Mouse (Mus musculus) heart, postnatal 0 days (tissue): Measurements from ENCODE around the gene Gm45713. TPM values are rescaled to one million over a fixed set of nuclear protein-coding genes. Genes with fewer than 3 reads are reported as not detected.

Source experiments
- ATAC-seq: fragments of 200-750 bp; cut with Nextera tagmentation; 2 replicates; pipeline ENCODE4 v1.8.0; 2017; ENCODE audit warnings: low read depth, moderate number of reproducible peaks, moderate library complexity; ENCODE audit not compliant: insufficient read depth
- DNase-seq: peaks from one replicate; pipeline ENCODE4 v3.0.0-alpha.2; 2016; ENCODE audit warnings: low spot score
- H3K27ac ChIP-seq: fragments of 300-500 bp; sonication (generic); 2 replicates; pipeline ENCODE4 v1.5.1; 2014; ENCODE audit warnings: low read depth, mild to moderate bottlenecking
- H3K27me3 ChIP-seq: fragments of 300-500 bp; sonication (generic); 2 replicates; pipeline ENCODE4 v1.6.1; 2014; ENCODE audit warnings: low read length, mixed read lengths; ENCODE audit not compliant: control insufficient read depth, insufficient read depth
- H3K36me3 ChIP-seq: fragments of 300-500 bp; sonication (generic); replicated peaks from 2 replicates; pipeline ENCODE4 v1.6.1; 2014; ENCODE audit warnings: low read length, mixed read lengths; ENCODE audit not compliant: control insufficient read depth, insufficient read depth
- H3K4me1 ChIP-seq: fragments of 300-500 bp; sonication (generic); 2 replicates; pipeline ENCODE4 v1.6.1; 2014; ENCODE audit warnings: antibody characterized with exemption; ENCODE audit not compliant: control insufficient read depth, insufficient read depth
- H3K4me2 ChIP-seq: fragments of 300-500 bp; sonication (generic); 2 replicates; pipeline ENCODE4 v1.6.1; 2014; ENCODE audit warnings: low read depth, mild to moderate bottlenecking, low read length, moderate library complexity
- H3K4me3 ChIP-seq: fragments of 300-500 bp; sonication (generic); 2 replicates; pipeline ENCODE4 v1.5.1; 2014; ENCODE audit warnings: low read depth, low read length
- H3K9ac ChIP-seq: fragments of 300-500 bp; sonication (generic); replicated peaks from 2 replicates; pipeline ENCODE4 v1.6.1; 2014; ENCODE audit warnings: low read depth, low read length, mixed read lengths
- H3K9me3 ChIP-seq: fragments of 300-500 bp; sonication (generic); replicated peaks from 2 replicates; pipeline ENCODE4 v1.6.1; 2016; ENCODE audit warnings: low read length; ENCODE audit not compliant: control insufficient read depth
- CTCF ChIP-seq: IDR thresholded peaks from 2 replicates; pipeline ENCODE4 v1.5.1; 2016; ENCODE audit warnings: antibody characterized with exemption, control low read depth, low read depth
- EP300 ChIP-seq: IDR thresholded peaks from 2 replicates; pipeline ENCODE4 v1.6.1; 2016; ENCODE audit warnings: antibody characterized with exemption, low read depth
- WGBS: fragments of 180-500 bp; shearing (Covaris S2); extraction: QIAGEN DNeasy Blood & Tissue Kit; methylation state at CpG from one replicate; pipeline ENCODE4 v1.1.7; 2014; 5-methylcytosine and 5-hydroxymethylcytosine counted together
- polyA plus RNA-seq: library from polyadenylated mRNA; unstranded; fragments of >200 nt; fragmentation: Nextera tagmentation; extraction: Ambion mirVana; gene quantifications from 2 replicates; pipeline ENCODE4 v1.2.1, GENCODE M21; 2015
- total RNA-seq: library from RNA; depleted of rRNA; stranded (reverse); fragments of >200 nt; gene quantifications from 2 replicates; pipeline ENCODE4 v1.2.3, GENCODE M21; 2014; ENCODE audit warnings: low replicate concordance

Gene Gm45713
- total and polyA plus RNA-seq, 2 experiments from 2014 or later: 0.19 to 0.78 TPM

- no peaks in the 10 kb centered on the region for H3K9me3 ChIP-seq
- no peaks in the 10 kb centered on the region for H3K27me3 ChIP-seq
- H3K9ac ChIP-seq: no peak overlapping the region
- WGBS: 79% methylated on average over 13 of the region's 13 CpGs
- no peak overlapping the region for H3K4me3 ChIP-seq
- H3K4me1 ChIP-seq: no peaks in the 10 kb centered on the region; the same call in 1 of the 2 replicates
- DNase-seq (no peak), ATAC-seq (no peak)
- H3K36me3 ChIP-seq: peaks cover 22% of the 10 kb centered on the region
- no peak for TF ChIP-seq EP300
- no peak for TF ChIP-seq CTCF
- H3K27ac ChIP-seq: no peak overlapping the region
- H3K4me2 ChIP-seq: no peak overlapping the region
These were observed 8.5 kb upstream of the Gm45713 start for GRCm38 (mm10) chr7:45144368-45145174.

DNA sequence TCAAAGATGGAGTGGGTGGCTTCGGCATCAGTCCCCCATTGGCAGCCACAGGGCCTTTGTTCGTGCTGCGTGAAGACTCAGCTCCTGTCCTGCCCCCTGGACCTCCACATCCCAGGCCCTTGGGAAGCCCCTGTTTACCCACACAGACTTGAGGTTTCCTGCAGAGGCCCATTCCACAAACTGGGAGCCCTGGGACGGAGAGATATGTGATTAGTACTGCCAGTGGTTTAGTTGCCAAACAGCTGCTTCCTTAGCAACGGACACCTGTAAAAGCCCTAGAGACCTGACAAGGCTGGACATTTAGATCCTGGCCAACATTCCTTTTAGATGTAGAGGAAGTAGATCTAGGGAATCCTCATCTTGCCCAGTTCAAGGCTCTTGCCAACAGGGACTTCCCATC, 5.9 kb upstream of the Gm45713 start:
- TF ChIP-seq EP300: no peak
- no peak for TF ChIP-seq CTCF
- WGBS: 84% methylated on average over 5 of the region's 5 CpGs
- Histone ChIP-seq H3K36me3 (peaks cover 22% of the 10 kb centered on the region), H3K9me3 (no peaks in the 10 kb centered on the region), H3K9ac (no peak overlapping the region), H3K4me3 (no peak overlapping the region), H3K27me3 (no peaks in the 10 kb centered on the region), H3K27ac (no peak overlapping the region), H3K4me2 (no peak overlapping the region), H3K4me1 (no peaks in the 10 kb centered on the region; the same call in 1 of the 2 replicates)
- no peak for ATAC-seq
- no peak for DNase-seq

DNA sequence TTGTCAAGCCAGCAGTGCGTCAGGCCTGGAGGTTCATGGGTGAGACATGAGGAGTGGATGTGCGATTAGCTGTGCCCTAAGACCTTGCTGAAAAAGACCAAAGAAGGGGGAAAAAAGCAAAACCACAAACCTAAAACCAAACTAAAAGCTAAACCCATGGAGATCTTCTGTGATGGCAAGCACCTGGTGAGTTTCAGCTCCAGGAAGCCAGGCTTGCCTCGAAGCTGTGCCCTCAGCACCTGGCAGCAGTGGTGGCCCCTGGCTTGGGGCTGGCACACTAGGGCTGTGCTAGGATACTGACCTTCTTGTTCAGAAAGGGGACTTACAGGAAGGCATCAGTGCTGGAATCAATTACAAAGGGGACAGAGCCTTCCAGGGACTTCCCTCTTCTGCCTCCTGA, 5.3 kb upstream of the Gm45713 start:
- no peaks in the 10 kb centered on the region for H3K27me3 ChIP-seq
- no peak overlapping the region for H3K27ac ChIP-seq
- H3K9ac ChIP-seq: no peak overlapping the region
- no peak for DNase-seq
- no peak overlapping the region for H3K4me2 ChIP-seq
- WGBS: 88% methylated on average over 3 of the region's 3 CpGs
- H3K4me1 ChIP-seq: no peaks in the 10 kb centered on the region; the same call in 1 of the 2 replicates
- TF ChIP-seq EP300 (no peak), CTCF (no peak)
- peaks cover 22% of the 10 kb centered on the region for H3K36me3 ChIP-seq
- no peak for ATAC-seq
- no peaks in the 10 kb centered on the region for H3K9me3 ChIP-seq
- H3K4me3 ChIP-seq: no peak overlapping the region

DNA sequence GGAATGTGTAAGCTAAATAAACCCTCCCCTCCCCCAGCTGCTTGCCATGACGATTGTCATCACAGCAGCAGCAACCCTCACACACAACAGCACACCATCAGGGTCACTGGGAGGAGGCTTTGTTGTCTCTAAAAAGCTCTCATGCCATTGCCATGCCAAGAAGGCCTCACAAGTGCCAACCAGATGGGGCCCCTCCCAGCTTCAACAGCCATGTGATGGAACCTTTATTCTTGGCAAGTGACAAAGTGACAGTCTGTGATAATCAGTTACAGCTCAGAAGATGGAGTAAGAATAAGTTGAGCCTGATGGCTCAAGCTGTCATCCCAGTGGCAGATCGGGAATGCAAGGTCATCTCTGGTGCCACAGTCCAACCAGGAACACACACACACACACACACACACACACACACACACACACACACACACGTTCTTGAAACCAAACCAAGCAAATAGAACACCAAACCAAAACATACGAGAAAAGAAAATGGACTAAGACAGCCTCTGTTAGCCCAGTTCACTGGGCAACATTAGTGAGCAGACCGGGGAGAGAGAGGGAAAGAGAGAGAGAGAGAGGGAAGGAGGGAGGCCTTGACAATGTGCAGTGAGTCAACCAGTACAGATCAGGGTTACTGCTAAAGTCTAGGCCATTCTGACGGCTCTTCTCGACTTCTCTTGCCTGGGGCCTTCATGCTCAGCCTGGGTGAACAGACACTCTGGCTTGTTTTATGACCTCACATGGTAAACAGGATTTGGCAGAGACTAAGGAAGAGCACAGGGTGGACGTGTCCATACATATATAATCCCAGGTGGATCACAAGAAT, 4.1 kb upstream of the Gm45713 start:
- no peaks in the 10 kb centered on the region for H3K9me3 ChIP-seq
- H3K4me3 ChIP-seq: no peak overlapping the region
- H3K27ac ChIP-seq: peak overlapping the region; percentile 53; the same call in 1 of the 2 replicates
- WGBS: 69% methylated on average over 8 of the region's 8 CpGs
- no peak for TF ChIP-seq EP300
- TF ChIP-seq CTCF: no peak
- H3K9ac ChIP-seq: no peak overlapping the region
- DNase-seq (no peak), ATAC-seq (no peak)
- no peaks in the 10 kb centered on the region; the same call in 1 of the 2 replicates for H3K4me1 ChIP-seq
- H3K4me2 ChIP-seq: no peak overlapping the region
- H3K27me3 ChIP-seq: no peaks in the 10 kb centered on the region
- peaks cover 15% of the 10 kb centered on the region for H3K36me3 ChIP-seq

DNA sequence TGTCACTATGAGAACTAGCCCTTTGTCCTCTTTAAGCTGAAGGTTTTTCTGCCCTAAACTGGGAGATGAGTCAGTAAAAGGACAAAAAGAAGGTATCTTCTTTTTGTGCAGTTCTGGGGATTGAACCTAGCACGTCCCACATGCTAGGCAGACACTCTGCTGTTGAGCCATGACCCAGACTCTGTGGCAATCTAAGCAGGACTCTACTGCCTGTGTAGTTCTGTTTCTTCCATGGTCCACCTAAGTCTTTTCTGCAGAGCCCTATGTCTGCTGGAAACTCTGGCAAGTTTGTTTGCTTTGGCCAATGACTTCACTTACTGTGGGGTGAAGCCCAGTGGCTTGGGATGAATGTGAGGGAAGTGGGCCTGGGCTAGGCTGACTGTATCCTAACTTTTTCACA, 2.4 kb upstream of the Gm45713 start:
- no peak for DNase-seq
- Histone ChIP-seq H3K27me3 (no peaks in the 10 kb centered on the region), H3K36me3 (0 out of 2 replicates have a peak, but pooled peaks cover 4% of the 10 kb centered on the region), H3K4me2 (no peak overlapping the region), H3K4me3 (no peak overlapping the region), H3K27ac (no peak overlapping the region), H3K9ac (no peak overlapping the region), H3K4me1 (no peaks in the 10 kb centered on the region; the same call in 1 of the 2 replicates), H3K9me3 (no peaks in the 10 kb centered on the region)
- ATAC-seq: no peak
- TF ChIP-seq EP300 (no peak), CTCF (no peak)
- 79% methylated on average over 1 of the region's 1 CpGs for WGBS
